Mouse (Mus musculus) midbrain, embryonic 15.5 days (tissue): ENCODE measurements around the gene Sacm1l. TPM values are rescaled to one million over a fixed set of nuclear protein-coding genes. Genes with fewer than 3 reads are reported as not detected.
A peak's percentile ranks its signal among the peaks of the same experiment; 100 is the strongest.

Source experiments
- ATAC-seq: fragments of 200-750 bp; cut with Nextera tagmentation; replicated peaks from 2 replicates; pipeline ENCODE4 v1.8.0; 2017; ENCODE audit warnings: moderate TSS enrichment
- H3K27ac ChIP-seq: fragments of 300-500 bp; sonication (generic); 2 replicates; pipeline ENCODE4 v1.5.1; 2015; ENCODE audit warnings: mild to moderate bottlenecking, inconsistent platforms
- H3K27me3 ChIP-seq: fragments of 300-500 bp; sonication (generic); replicated peaks from 2 replicates; pipeline ENCODE4 v1.6.1; 2015; ENCODE audit warnings: inconsistent platforms
- H3K36me3 ChIP-seq: fragments of 300-500 bp; sonication (generic); replicated peaks from 2 replicates; pipeline ENCODE4 v1.6.1; 2015; ENCODE audit warnings: inconsistent platforms
- H3K4me1 ChIP-seq: fragments of 300-500 bp; sonication (generic); 2 replicates; pipeline ENCODE4 v1.6.1; 2015; ENCODE audit warnings: inconsistent platforms
- H3K4me2 ChIP-seq: fragments of 300-500 bp; sonication (generic); 2 replicates; pipeline ENCODE4 v1.6.1; 2015; ENCODE audit warnings: inconsistent platforms, mild to moderate bottlenecking, moderate library complexity
- H3K4me3 ChIP-seq: fragments of 300-500 bp; sonication (generic); 2 replicates; pipeline ENCODE4 v1.5.1; 2015; ENCODE audit warnings: mild to moderate bottlenecking, inconsistent platforms
- H3K9ac ChIP-seq: fragments of 300-500 bp; sonication (generic); 2 replicates; pipeline ENCODE4 v1.6.1; 2015; ENCODE audit warnings: mild to moderate bottlenecking, inconsistent platforms
- H3K9me3 ChIP-seq: fragments of 300-500 bp; sonication (generic); 2 replicates; pipeline ENCODE4 v1.6.1; 2016; ENCODE audit warnings: inconsistent platforms
- WGBS: fragments of 180-500 bp; shearing (Covaris S2); methylation state at CpG from one replicate; pipeline ENCODE4 v1.1.7; 2015; ENCODE audit warnings: mixed read lengths; 5-methylcytosine and 5-hydroxymethylcytosine counted together
- polyA plus RNA-seq: library from polyadenylated mRNA; unstranded; fragments of >200 nt; fragmentation: Nextera tagmentation; extraction: Ambion mirVana; gene quantifications from 2 replicates; pipeline ENCODE4 v1.2.1, GENCODE M21; 2015

Sacm1l gene
- polyA plus RNA-seq, 1 experiment from 2014 or later, result 50.9 TPM

- WGBS, result 45% methylated on average over 11 of the region's 11 CpGs
- H3K27ac ChIP-seq, result peak overlapping the region; percentile 91
- H3K27me3 ChIP-seq, result no peaks in the 10 kb centered on the region
- peak overlapping the region; percentile 83 for H3K9ac ChIP-seq
- no peaks in the 10 kb centered on the region for H3K36me3 ChIP-seq
- peak overlapping the region; percentile 56 for H3K4me2 ChIP-seq
- no peak for ATAC-seq
- H3K4me1 ChIP-seq, result peaks cover 29% of the 10 kb centered on the region
- peak overlapping the region; percentile 71 for H3K4me3 ChIP-seq
- no peaks in the 10 kb centered on the region for H3K9me3 ChIP-seq
Measured at GRCm38 (mm10) chr9:123530566-123531130, 1.1 kb downstream of the Sacm1l start.

DNA sequence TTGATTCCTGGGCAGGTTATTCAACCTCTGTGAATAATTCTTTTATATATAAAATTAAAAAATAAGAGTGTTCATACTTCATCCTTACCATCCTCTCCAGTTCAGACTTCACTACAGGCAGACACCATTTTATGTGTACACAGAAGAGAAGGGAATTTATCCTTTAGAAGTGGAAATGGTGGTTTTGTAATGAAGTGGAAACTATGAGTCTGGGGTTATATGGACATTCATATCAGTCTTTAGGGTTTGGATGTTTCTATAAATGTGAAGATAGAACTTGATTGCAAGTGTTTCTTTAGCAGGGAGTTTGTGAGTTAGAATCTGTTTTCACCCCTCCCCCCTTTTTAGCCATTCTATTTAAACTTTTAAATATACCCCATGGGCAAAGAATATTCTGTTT lies 1.7 kb downstream of the Sacm1l start:
- no peak overlapping the region for H3K27ac ChIP-seq
- ATAC-seq, result no peak
- H3K9ac ChIP-seq, result no peak overlapping the region; the same call in 1 of the 2 replicates

GRCm38 (mm10) chr9:123536613-123537012 lies 7.1 kb downstream of the Sacm1l start:
- H3K27me3 ChIP-seq, result no peaks in the 10 kb centered on the region
- H3K4me3 ChIP-seq, result no peak overlapping the region
- 95% methylated on average over 2 of the region's 2 CpGs for WGBS
- peaks cover 11% of the 10 kb centered on the region for H3K4me1 ChIP-seq
- no peak overlapping the region for H3K9ac ChIP-seq
- H3K27ac ChIP-seq, result no peak overlapping the region
- no peak overlapping the region for H3K4me2 ChIP-seq
- ATAC-seq, result no peak
- H3K36me3 ChIP-seq, result no peaks in the 10 kb centered on the region
- no peaks in the 10 kb centered on the region for H3K9me3 ChIP-seq

More for the DNA sequence above, 1.7 kb downstream of the Sacm1l start:
- Histone ChIP-seq H3K4me2 (peak overlapping the region; percentile 56), H3K4me3 (peak overlapping the region; percentile 71), H3K4me1 (peaks cover 29% of the 10 kb centered on the region), H3K27me3 (no peaks in the 10 kb centered on the region), H3K36me3 (no peaks in the 10 kb centered on the region), H3K9me3 (no peaks in the 10 kb centered on the region)

DNA sequence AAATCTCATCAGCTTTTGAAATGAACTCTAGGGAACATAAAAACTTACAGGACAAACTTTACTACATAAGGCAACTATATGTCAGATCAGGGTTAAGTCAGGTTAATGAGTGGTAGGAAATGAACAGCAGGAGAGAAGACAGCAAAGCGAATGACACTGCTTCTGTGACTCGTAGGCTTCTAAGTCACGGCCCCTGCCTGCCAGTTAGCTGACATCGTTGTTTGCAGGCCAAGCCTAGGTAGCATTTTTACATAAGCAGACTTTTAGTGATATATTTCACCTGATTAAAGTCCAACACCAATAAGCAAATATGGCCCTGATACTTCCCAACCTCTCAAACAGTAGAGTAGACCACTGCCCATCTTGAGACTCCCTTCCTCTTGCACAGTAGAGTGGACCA lies 8.6 kb downstream of the Sacm1l start:
- Histone ChIP-seq H3K27ac (no peak overlapping the region), H3K9ac (no peak overlapping the region), H3K27me3 (no peaks in the 10 kb centered on the region), H3K36me3 (no peaks in the 10 kb centered on the region), H3K9me3 (no peaks in the 10 kb centered on the region), H3K4me1 (0 out of 2 replicates have a peak, but pooled peaks cover 4% of the 10 kb centered on the region), H3K4me2 (no peak overlapping the region), H3K4me3 (no peak overlapping the region)
- 70% methylated on average over 4 of the region's 4 CpGs for WGBS
- ATAC-seq, result no peak

GRCm38 (mm10) chr9:123539093-123539492 lies 9.5 kb downstream of the Sacm1l start:
- Histone ChIP-seq H3K9ac (no peak overlapping the region), H3K27ac (no peak overlapping the region), H3K4me1 (0 out of 2 replicates have a peak, but pooled peaks cover 4% of the 10 kb centered on the region), H3K27me3 (no peaks in the 10 kb centered on the region), H3K4me2 (no peak overlapping the region), H3K4me3 (no peak overlapping the region), H3K9me3 (no peaks in the 10 kb centered on the region), H3K36me3 (no peaks in the 10 kb centered on the region; the same call in 1 of the 2 replicates)
- no peak for ATAC-seq
- WGBS, result 46% methylated on average over 1 of the region's 1 CpGs

DNA sequence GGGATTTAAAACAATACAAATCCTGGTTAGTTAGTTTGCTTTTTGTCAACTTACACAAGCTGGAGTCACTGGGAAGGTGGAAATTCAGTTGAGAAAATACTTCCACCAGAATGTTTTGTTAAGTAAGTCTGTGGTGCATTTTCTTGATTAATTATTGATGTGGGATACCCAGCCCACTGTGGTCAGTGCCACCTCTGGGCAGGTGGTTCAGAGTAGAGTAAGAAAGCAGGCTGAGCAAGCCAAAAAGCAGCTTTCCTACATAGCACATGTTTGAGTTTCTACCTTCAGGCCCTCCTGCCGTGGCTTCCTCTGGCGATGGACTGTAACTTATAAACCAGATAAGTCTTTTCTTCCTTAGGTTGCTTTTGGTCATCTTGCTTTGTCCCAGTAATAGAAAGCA lies 10.3 kb downstream of the Sacm1l start:
- Histone ChIP-seq H3K4me2 (no peak overlapping the region), H3K27me3 (no peaks in the 10 kb centered on the region), H3K9me3 (no peaks in the 10 kb centered on the region), H3K4me3 (no peak overlapping the region), H3K9ac (no peak overlapping the region), H3K27ac (no peak overlapping the region), H3K36me3 (no peaks in the 10 kb centered on the region; the same call in 1 of the 2 replicates), H3K4me1 (0 out of 2 replicates have a peak, but pooled peaks cover 4% of the 10 kb centered on the region)
- no peak for ATAC-seq
- WGBS, result 83% methylated on average over 2 of the region's 2 CpGs

- no peaks in the 10 kb centered on the region for H3K27me3 ChIP-seq
- ATAC-seq, result no peak
- H3K9me3 ChIP-seq, result no peaks in the 10 kb centered on the region
- no peak overlapping the region for H3K27ac ChIP-seq
- H3K4me3 ChIP-seq, result no peak overlapping the region
- peaks cover 40% of the 10 kb centered on the region for H3K36me3 ChIP-seq
- no peaks in the 10 kb centered on the region for H3K4me1 ChIP-seq
- no peak overlapping the region for H3K9ac ChIP-seq
- H3K4me2 ChIP-seq, result no peak overlapping the region
- WGBS, result 14% methylated on average over 3 of the region's 3 CpGs
Measured at GRCm38 (mm10) chr9:123554599-123554998, 25.0 kb downstream of the Sacm1l start.

DNA sequence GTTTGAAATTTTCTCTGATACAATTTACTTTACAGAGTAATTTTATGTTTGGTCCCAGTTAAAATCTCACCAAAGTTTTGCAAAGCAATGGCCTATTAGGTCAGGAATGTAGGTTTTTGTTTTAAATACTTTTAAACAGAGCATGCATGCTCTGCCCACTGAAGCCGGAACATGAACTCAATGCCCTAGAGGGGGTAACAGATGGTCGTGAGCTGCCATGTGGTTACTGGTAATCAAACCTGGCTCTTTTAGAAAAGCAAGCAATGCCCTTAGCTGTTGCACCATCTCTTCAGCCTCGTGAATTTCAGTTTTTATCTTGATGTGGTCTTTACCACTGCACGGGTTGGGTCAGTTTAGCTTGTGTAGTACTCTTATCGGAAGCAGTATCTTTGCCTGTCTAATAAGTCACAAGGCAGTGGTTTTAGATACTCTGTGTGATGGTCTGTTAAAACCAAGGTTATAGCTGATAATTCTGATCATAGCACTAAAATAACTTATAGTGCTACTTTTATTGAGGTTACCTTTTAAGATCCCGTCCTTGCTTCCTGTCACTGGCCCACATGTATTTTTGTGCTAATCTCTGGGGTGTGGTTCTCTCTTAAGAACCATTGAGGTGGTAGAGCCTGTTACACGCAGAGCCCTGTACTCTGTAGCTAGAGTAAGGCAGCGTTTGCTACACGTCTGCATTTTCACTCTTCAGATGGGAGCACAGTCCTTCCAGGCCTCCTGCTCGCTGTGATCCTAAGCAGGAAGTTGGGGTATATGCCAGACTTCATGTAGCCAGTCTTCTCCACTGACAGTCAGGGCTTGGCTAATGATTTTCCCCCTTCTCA lies 48.0 kb downstream of the Sacm1l start:
- no peak overlapping the region for H3K4me2 ChIP-seq
- no peak for ATAC-seq
- no peaks in the 10 kb centered on the region for H3K4me1 ChIP-seq
- 86% methylated on average over 10 of the region's 10 CpGs for WGBS
- no peak overlapping the region for H3K4me3 ChIP-seq
- no peaks in the 10 kb centered on the region for H3K27me3 ChIP-seq
- no peak overlapping the region for H3K9ac ChIP-seq
- no peaks in the 10 kb centered on the region for H3K9me3 ChIP-seq
- no peak overlapping the region for H3K27ac ChIP-seq
- H3K36me3 ChIP-seq, result no peaks in the 10 kb centered on the region; the same call in 1 of the 2 replicates

GRCm38 (mm10) chr9:123589240-123589910 lies 59.8 kb downstream of the Sacm1l start:
- Histone ChIP-seq H3K4me2 (no peak overlapping the region), H3K27ac (no peak overlapping the region), H3K4me1 (no peaks in the 10 kb centered on the region), H3K9me3 (no peaks in the 10 kb centered on the region), H3K4me3 (no peak overlapping the region), H3K27me3 (no peaks in the 10 kb centered on the region), H3K9ac (no peak overlapping the region), H3K36me3 (peaks cover 20% of the 10 kb centered on the region)
- 90% methylated on average over 7 of the region's 7 CpGs for WGBS
- no peak for ATAC-seq

DNA sequence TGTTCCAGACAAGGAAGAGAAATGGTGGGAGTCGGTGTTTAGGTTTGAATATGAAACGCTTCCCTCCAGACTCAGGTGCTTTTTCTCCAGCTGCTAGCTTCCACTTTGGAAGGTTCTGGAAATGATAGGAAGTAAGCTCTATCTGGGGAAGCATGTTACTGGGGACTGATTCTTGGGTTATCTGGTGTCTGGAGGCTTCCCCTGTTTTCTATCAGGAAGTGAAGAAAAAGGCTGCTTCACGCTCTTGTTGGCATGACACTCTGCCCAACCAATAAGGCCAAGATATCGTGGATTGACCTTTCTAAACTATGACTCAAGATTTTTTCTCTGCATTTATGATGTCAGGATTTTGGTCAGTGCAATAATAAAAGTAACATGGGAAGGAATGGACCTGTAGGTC lies 65.6 kb downstream of the Sacm1l start:
- Histone ChIP-seq H3K27ac (no peak overlapping the region), H3K9ac (no peak overlapping the region), H3K4me2 (no peak overlapping the region), H3K9me3 (no peaks in the 10 kb centered on the region), H3K4me3 (no peak overlapping the region), H3K36me3 (peaks cover 10% of the 10 kb centered on the region; the same call in 1 of the 2 replicates), H3K4me1 (no peaks in the 10 kb centered on the region), H3K27me3 (no peaks in the 10 kb centered on the region)
- WGBS, result 93% methylated on average over 4 of the region's 4 CpGs
- ATAC-seq, result no peak

DNA sequence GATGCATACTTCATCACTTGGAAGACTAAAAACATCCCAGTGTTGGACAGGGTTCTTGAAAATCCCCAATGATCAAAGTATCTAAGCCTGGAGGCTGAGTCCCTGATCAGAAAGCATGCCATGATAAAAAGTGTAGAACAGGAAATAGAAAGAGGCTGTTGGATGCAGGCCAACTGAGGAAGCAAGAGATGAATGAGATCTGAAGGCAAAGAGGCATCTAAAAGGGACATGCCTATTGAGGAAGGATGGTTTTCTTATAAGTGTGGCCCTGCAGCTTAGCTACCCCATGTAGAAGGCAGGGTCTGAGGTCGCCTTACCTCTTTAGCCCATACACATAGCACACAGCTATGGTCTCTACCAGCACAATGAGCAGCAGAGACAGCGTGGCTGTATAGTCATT lies 67.4 kb downstream of the Sacm1l start:
- 97% methylated on average over 2 of the region's 2 CpGs for WGBS
- no peak for ATAC-seq

GRCm38 (mm10) chr9:123597376-123597775 lies 67.8 kb downstream of the Sacm1l start:
- H3K36me3 ChIP-seq, result peaks cover 7% of the 10 kb centered on the region; the same call in 1 of the 2 replicates
- ATAC-seq, result no peak
- 99% methylated on average over 2 of the region's 2 CpGs for whole genome bisulfite sequencing
- no peak overlapping the region for H3K4me3 ChIP-seq
- no peaks in the 10 kb centered on the region for H3K27me3 ChIP-seq
- H3K9ac ChIP-seq, result no peak overlapping the region
- H3K9me3 ChIP-seq, result no peaks in the 10 kb centered on the region
- no peak overlapping the region for H3K27ac ChIP-seq
- H3K4me2 ChIP-seq, result no peak overlapping the region
- no peaks in the 10 kb centered on the region for H3K4me1 ChIP-seq

More for the DNA sequence above, 67.4 kb downstream of the Sacm1l start:
- Histone ChIP-seq H3K4me2 (no peak overlapping the region), H3K4me1 (no peaks in the 10 kb centered on the region), H3K4me3 (no peak overlapping the region), H3K9me3 (no peaks in the 10 kb centered on the region), H3K27me3 (no peaks in the 10 kb centered on the region), H3K27ac (no peak overlapping the region), H3K36me3 (peaks cover 7% of the 10 kb centered on the region; the same call in 1 of the 2 replicates), H3K9ac (no peak overlapping the region)
